Mouse (Mus musculus) MEL (cell line): Measurements from ENCODE around the gene Spsb1.

Source experiments
- CHD2 ChIP-seq: IDR thresholded peaks from 2 replicates; pipeline ENCODE4 v1.6.1; 2011; ENCODE audit warnings: low read length, improper control_type of control experiment
- CTCF ChIP-seq, 3 experiments: IDR thresholded peaks in 2 of 3; conservative IDR thresholded peaks in 1 of 3; 2 replicates each; pipeline ENCODE4 v1.5.1; 2011 to 2012; ENCODE audit warnings: low read length in 3 of 3, low read depth in 2 of 3, mild to moderate bottlenecking in 2 of 3, improper control_type of control experiment in 1 of 3, inconsistent platforms in 1 of 3, mixed read lengths in 1 of 3, moderate library complexity in 1 of 3; ENCODE audit not compliant: control insufficient read depth in 1 of 3, insufficient read depth in 1 of 3, poor library complexity in 1 of 3, severe bottlenecking in 1 of 3
- E2F4 ChIP-seq: IDR thresholded peaks from 2 replicates; pipeline ENCODE4 v1.6.1; 2011; ENCODE audit warnings: low read depth, low read length, improper control_type of control experiment, borderline replicate concordance
- ETS1 ChIP-seq: IDR thresholded peaks from 2 replicates; pipeline ENCODE4 v1.6.1; 2012; ENCODE audit warnings: low read depth, mild to moderate bottlenecking, inconsistent platforms, low read length, improper control_type of control experiment, moderate library complexity
- MAX ChIP-seq: IDR thresholded peaks from 2 replicates; pipeline ENCODE4 v1.6.1; 2011; ENCODE audit warnings: low read length, improper control_type of control experiment
- POLR2AphosphoS5 ChIP-seq: IDR thresholded peaks from 2 replicates; pipeline ENCODE4 v1.6.1; 2012; ENCODE audit warnings: low read depth, borderline replicate concordance, mild to moderate bottlenecking, inconsistent platforms, low read length, moderate library complexity, mixed read lengths
- RCOR1 ChIP-seq: IDR thresholded peaks from 2 replicates; pipeline ENCODE4 v1.6.1; 2012; ENCODE audit warnings: low read depth, mild to moderate bottlenecking, inconsistent platforms, low read length, improper control_type of control experiment
- USF2 ChIP-seq, 2 experiments: IDR thresholded peaks; 2 replicates each; pipeline ENCODE4 v1.6.1; 2011 to 2012; ENCODE audit warnings: improper control_type of control experiment in 2 of 2, low read length in 2 of 2, borderline replicate concordance in 1 of 2, inconsistent platforms in 1 of 2, low read depth in 1 of 2, mild to moderate bottlenecking in 1 of 2; ENCODE audit not compliant: insufficient read depth in 1 of 2
- ZNF384 ChIP-seq: IDR thresholded peaks from 2 replicates; pipeline ENCODE4 v1.6.1; 2012; ENCODE audit warnings: low read depth, mild to moderate bottlenecking, inconsistent platforms, low read length, improper control_type of control experiment

- TF ChIP-seq RCOR1 (no peak), ETS1 (no peak), MAX (no peak), E2F4 (no peak), POLR2AphosphoS5 (no peak), CTCF (IDR thresholded peaks at IDR 0.05 in 2 of 3, conservative IDR thresholded peaks at IDR 0.05 in 1 of 3; ENCODE audit: control insufficient read depth in 1 of 3, insufficient read depth in 1 of 3, low read depth in 2 of 3, low read length in 3 of 3, poor library complexity in 1 of 3, severe bottlenecking in 1 of 3) (no peak), ZNF384 (no peak), USF2 (IDR thresholded peaks at IDR 0.05; ENCODE audit: borderline replicate concordance in 1 of 2, insufficient read depth in 1 of 2, low read depth in 1 of 2, low read length in 2 of 2) (no peak), CHD2 (no peak)
Measured at GRCm38 (mm10) chr4:149975291-149975690, 20.4 kb upstream of the Spsb1 start.
